Mouse (Mus musculus) embryonic fibroblast, embryonic 13.5 days (primary cell): ENCODE results near the gene Sbpl.

Experiments
- CTCF ChIP-seq: IDR thresholded peaks from 2 replicates; pipeline ENCODE4 v1.5.1; 2011; ENCODE audit warnings: mild to moderate bottlenecking, control low read depth, low read length, moderate library complexity, borderline replicate concordance; ENCODE audit not compliant: insufficient read depth
- POLR2A ChIP-seq: IDR thresholded peaks from 2 replicates; pipeline ENCODE4 v1.6.1; 2011; ENCODE audit warnings: low read depth, mild to moderate bottlenecking, control low read depth, low read length, moderate library complexity

DNA sequence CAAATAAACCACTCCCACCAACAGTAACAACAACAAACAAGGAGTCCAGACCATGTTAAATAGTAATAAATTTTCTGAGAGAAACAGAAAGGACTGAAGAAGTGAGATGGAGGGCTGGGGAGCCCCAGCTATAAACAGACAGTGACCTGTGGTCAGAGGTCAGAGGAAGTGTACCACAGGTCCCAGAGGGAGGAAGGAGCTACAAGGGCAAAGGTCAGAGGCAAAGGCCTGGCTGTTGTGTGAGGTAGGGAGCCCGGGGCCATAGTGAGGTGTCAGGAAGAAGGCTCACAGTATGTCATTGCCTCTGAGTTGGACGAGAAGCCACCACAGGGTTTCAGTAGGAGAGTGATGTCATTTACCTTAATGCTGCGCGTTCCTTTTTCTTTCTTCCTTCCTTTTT lies 27.8 kb upstream of the Sbpl start:
- TF ChIP-seq CTCF (no peak), POLR2A (no peak)
